Mouse (Mus musculus): ENCODE results near the gene Cecr2.

DNA sequence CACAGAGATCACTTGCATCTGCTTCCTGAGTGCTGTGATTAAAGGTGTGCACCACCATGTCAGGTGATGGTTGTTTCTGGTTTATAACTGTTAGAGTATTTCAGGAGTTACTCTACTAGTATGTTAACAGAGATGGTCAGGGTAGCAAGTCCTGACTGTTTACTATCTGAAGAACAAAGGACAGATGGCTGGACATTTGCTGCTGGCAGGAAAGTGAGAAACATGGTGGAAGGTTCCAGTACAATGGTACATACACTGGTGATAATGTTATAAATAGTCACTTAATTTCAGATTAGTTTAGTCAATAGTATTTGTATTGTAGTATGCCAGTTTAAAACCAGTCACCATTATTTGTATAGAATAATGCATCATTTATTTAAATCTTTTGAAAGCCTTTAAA is 38.2 kb downstream of the Cecr2 start:
- TF ChIP-seq CTCF (conservative IDR thresholded peaks at IDR 0.05; ENCODE audit: low read length) = no peak
- TF ChIP-seq NANOG (IDR thresholded peaks at IDR 0.05; ENCODE audit: borderline replicate concordance, low read length) = no peak

Measured in E14TG2a.4 (cell line).